Mouse (Mus musculus): ENCODE measurements around the gene Xk. TPM values are rescaled to one million over a fixed set of nuclear protein-coding genes. Genes with fewer than 3 reads are reported as not detected.
"Not testable (repeated sequence)": the region's sequence is repeated elsewhere in the genome, so short reads cannot be mapped to it uniquely, and the experiment has no call there.

Gene Xk
- total RNA-seq, 2 experiments from 2014 or later, result 74.3 to 139 TPM

DNA sequence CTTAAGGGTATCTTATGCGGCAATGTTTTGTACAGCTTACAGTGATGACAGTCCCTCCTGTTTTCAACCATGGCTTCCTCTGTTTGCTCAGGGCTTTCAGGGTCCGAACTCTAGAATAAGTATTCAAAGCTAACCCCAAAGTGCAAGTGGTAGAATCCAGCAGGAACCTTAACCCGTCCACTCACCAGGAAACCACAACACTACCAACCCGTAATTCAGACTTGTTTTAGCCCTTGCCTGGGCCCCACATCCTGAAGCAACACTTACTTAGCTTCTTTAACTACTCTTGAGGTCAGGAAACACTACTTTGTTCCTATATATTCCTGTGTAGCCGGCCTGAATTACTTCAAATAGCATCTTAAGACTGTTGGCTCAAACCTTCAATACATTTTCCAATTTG, 30.2 kb downstream of the Xk start:
- ATAC-seq (replicated peaks; ENCODE audit: low FRiP score, poor library complexity, severe bottlenecking), result no peak

DNA sequence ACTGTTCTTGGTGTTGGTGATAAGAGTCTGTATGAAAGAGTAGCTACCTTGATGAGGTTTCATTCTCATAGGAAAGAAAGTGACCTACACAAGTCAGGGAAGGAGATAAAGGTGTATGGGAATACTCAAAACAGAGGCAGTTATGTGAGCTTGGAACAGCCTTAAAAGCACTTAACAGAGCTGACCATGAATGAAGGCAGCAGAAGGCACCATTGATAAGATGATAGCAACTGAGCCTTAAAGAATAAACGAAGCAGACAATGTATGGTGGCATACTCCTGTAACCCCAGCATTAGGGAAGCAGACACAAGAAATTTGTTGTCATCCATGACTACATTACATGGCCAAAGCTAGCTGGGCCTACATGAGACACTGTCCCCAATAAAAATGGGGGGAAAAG, 30.9 kb downstream of the Xk start:
- peak; percentile 50; the same call in 1 of the 2 replicates for ATAC-seq (replicated peaks; ENCODE audit: low FRiP score, poor library complexity, severe bottlenecking)

DNA sequence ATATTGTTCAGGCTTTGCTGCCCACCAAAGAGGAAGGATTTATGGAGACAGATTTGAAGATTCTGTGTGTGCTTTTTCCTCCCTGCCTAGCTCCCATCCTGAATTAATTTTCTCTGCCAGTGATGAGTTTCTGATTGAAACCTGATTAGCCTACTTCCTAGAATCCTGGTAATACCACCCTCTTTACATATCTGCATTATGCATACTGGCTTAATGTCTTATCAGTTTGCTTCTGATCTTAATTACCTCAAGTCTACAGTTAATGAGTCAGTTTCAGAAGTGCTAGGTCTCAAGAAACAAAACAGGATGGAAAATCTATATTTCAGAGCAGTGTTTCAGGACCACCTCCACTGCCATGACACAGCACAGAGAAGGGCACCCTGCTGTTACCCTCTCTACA, 43.9 kb downstream of the Xk start:
- peak; percentile 49; the same call in 1 of the 2 replicates for ATAC-seq (replicated peaks; ENCODE audit: low FRiP score, poor library complexity, severe bottlenecking)

DNA sequence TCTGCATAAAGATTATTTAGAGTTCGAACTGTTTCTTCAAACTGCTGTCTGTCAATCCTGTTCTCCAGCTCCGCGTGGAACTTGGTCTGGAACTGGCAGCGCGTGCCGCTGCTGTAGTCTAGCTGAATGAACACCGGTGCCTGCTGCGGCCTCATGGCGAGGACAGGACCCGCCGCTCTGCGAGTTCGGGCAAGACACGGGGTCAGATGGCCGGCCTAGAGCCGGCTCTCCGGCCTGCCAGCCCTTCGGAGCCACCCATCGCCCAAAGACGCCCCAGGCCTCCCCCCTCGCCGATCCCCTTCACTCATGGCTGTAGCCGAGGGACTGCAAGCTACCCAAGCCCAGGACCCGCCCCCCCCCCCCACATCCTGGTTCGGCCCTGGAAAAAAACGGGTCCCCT, 55.4 kb downstream of the Xk start:
- peak; percentile 65 for ATAC-seq (replicated peaks; ENCODE audit: low FRiP score, poor library complexity, severe bottlenecking)

DNA sequence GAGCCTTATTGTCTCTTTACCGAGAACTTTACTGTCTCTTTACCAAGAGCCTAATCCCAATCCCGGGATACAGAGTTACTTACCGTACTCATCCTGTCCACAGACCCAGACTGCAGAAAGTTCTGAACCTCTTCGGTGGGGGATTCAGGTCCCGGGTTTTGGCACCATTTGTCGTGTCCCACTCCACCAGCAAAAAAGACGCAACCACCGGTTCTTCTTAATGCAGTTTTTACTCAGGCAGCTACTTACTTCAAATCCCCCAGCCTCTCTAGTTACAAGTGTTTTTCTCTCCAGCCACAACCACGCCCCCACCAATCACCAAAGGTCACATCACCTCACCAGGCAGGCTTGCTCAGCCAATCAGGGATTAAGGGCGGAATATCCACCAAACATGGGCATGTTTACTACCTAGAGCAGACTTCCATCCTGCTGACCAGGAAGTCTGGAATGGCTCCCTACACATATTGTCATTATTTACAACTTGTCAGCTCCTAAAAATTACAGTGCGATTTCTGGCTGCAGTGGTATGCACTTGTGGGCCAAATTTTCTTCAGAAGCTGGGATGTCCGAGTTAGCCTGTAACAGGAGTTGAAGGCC, 59.9 kb downstream of the Xk start:
- ATAC-seq (replicated peaks; ENCODE audit: low FRiP score, poor library complexity, severe bottlenecking), result peak; percentile 65; the same call in 1 of the 2 replicates

DNA sequence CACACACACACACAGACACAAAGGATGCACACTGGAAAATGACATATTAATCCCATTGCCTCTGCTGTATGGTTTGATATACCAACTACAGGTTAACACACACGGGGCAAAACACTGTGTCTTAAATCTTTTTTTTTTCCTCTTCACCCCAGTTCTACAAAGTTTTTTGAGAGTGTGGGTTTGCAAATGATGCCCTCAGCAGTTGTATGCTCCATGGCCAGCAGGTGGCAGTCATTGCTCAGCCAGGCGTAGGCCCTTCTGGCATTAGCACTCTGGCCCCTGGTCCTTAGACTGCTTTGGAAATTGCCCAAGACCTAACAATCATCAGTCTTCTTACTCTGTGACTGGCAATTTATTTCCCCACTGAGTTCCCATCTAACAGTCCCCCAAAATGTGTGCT, 60.5 kb downstream of the Xk start:
- ATAC-seq (replicated peaks; ENCODE audit: low FRiP score, poor library complexity, severe bottlenecking), result peak; percentile 82; the same call in 1 of the 2 replicates

DNA sequence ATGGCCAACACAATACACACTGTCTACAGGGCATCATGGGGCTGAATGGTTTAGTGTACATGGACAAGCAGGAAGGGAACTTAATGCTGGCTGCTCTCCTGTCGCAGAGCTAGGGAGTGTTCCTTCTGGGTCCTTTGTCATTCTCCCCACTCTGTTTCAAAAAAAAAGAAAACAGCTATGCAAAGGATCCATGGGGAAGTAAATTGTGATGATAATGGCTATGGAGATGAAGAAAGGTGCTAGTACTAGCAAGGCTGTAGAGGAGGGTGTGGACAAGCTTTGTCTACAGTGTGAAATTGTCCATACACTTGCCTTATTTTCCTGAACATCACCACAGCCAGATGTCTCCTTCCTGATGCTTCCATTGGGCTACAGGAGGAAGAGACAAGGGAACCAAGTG, 62.4 kb downstream of the Xk start:
- ATAC-seq (replicated peaks; ENCODE audit: low FRiP score, poor library complexity, severe bottlenecking), result not testable (repeated sequence)

DNA sequence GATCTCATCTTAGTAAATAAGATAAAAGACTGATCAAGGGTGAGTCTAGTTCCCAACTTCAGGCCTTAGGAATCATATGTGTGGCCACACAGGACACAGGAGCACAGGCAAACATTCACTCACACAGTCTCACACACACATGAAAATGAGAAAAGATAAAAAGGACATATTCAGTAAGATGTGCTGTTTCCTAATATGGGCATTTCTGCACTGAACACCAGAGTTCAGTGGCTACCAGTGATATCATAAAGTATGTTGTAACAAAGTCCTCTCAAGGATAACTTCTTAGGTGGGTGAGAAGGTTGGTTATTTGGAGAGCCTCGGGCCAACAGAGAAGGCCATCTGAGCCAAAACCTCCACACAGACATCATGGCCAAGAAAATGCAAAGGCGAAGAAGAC, 77.8 kb downstream of the Xk start, which contains the start of gene H2al1k:
H2al1k (plus strand) TSS at position 301 of the 400 bp plus-strand sequence.
- ATAC-seq (replicated peaks; ENCODE audit: low FRiP score, poor library complexity, severe bottlenecking), result not testable (repeated sequence)

Other genes with a start within 250 kb of the Xk start
- not detected in 2 replicates for gene Fthl17e, start 239.3 kb upstream of the Xk start, total RNA-seq (2015; ENCODE audit: low replicate concordance)
- not detected in 2 replicates for gene Fthl17e, start 239.3 kb upstream of the Xk start, total RNA-seq (2017; ENCODE audit: low replicate concordance)
- gene Fthl17f, start 209.7 kb upstream of the Xk start, total RNA-seq (2015; ENCODE audit: low replicate concordance), result not detected in 2 replicates
- not detected in 2 replicates for gene Fthl17f, start 209.7 kb upstream of the Xk start, total RNA-seq (2017; ENCODE audit: low replicate concordance)
- gene 4930402K13Rik, start 168.2 kb upstream of the Xk start, total RNA-seq (2015; ENCODE audit: low replicate concordance), result not detected in 2 replicates
- gene 4930402K13Rik, start 168.2 kb upstream of the Xk start, total RNA-seq (2017; ENCODE audit: low replicate concordance), result not detected in 2 replicates
- gene Lancl3, start 72.9 kb upstream of the Xk start, total RNA-seq (2015; ENCODE audit: low replicate concordance), result not detected in 2 replicates
- 0.51 TPM in 1 of 2 replicates, not detected in the other for gene Lancl3, start 72.9 kb upstream of the Xk start, total RNA-seq (2017; ENCODE audit: low replicate concordance)
- gene Gm14862, start 15.9 kb upstream of the Xk start, total RNA-seq (2015; ENCODE audit: low replicate concordance), result 1.3 and 2.5 TPM in 2 replicates
- gene Gm14862, start 15.9 kb upstream of the Xk start, total RNA-seq (2017; ENCODE audit: low replicate concordance), result 0.45 and 1.0 TPM in 2 replicates
- gene H2al1m, start 11.0 kb downstream of the Xk start, total RNA-seq (2015; ENCODE audit: low replicate concordance), result not detected in 2 replicates
- gene H2al1m, start 11.0 kb downstream of the Xk start, total RNA-seq (2017; ENCODE audit: low replicate concordance), result 13.9 TPM in 1 of 2 replicates, not detected in the other
- 16.9 and 26.4 TPM in 2 replicates for gene H2al1k, start 77.9 kb downstream of the Xk start, total RNA-seq (2015; ENCODE audit: low replicate concordance)
- 14.5 TPM in 1 of 2 replicates, not detected in the other for gene H2al1k, start 77.9 kb downstream of the Xk start, total RNA-seq (2017; ENCODE audit: low replicate concordance)
- 86.1 and 112 TPM in 2 replicates for gene Cybb, start 215.0 kb downstream of the Xk start, total RNA-seq (2015; ENCODE audit: low replicate concordance)
- 43.0 and 74.8 TPM in 2 replicates for gene Cybb, start 215.0 kb downstream of the Xk start, total RNA-seq (2017; ENCODE audit: low replicate concordance)